Mouse (Mus musculus) ES-Bruce4 (cell line): ENCODE measurements around the gene Mc3r.

Experiments used
- EP300 ChIP-seq: IDR thresholded peaks from 2 replicates; pipeline ENCODE4 v1.6.1; 2011; ENCODE audit warnings: low read depth, low read length; ENCODE audit not compliant: insufficient read depth
- POLR2A ChIP-seq: IDR thresholded peaks from one replicate; pipeline ENCODE4 v1.8.1; 2011; ENCODE audit warnings: low read length; ENCODE audit not compliant: insufficient read depth

- TF ChIP-seq EP300 (no peak), POLR2A (no peak)
Observed at GRCm38 (mm10) chr2:172270974-172271697, 22.8 kb downstream of the Mc3r start.
